10 mouse cellular contexts compared by ENCODE assay signal in genomic region chr11:97819102-97819501, GRCm38 (mm10). TPM values are rescaled to one million over a fixed set of nuclear protein-coding genes. Genes with fewer than 3 reads are reported as not detected.
A peak's percentile ranks its signal among the peaks of the same experiment; 100 is the strongest.
DNase-seq lines count a peak whose midpoint lies in the region; ATAC-seq and TF ChIP-seq lines count a peak whose summit lies in the region.
"Had no signal": no experiment of that assay in that cellular context is flagged by ENCODE, and none has a peak within 500 bp of the region (broad histone marks: within the 10 kb centered on the region; RNA-seq: fewer than 3 reads in every experiment).

No protein-coding gene starts in this region.

- H3K36me3 ChIP-seq in heart, embryonic 12.5 days, result peaks cover 56% of the 10 kb centered on the region
- H3K36me3 ChIP-seq in ES-Bruce4 (ENCODE audit: control insufficient read depth, insufficient read depth, low read length, poor library complexity, severe bottlenecking), result peaks cover 26% of the 10 kb centered on the region
- peaks cover 7% of the 10 kb centered on the region for H3K36me3 ChIP-seq in forebrain, embryonic 16.5 days (ENCODE audit: control insufficient read depth, insufficient read depth)
- H3K36me3 ChIP-seq in midbrain, embryonic 11.5 days (ENCODE audit: control insufficient read depth, insufficient read depth, low read length), result no peaks in the 10 kb centered on the region

- intact Hi-C loops in heart, postnatal 14 days (cut with DNase I), result no loop called here

- H3K27ac ChIP-seq in heart, embryonic 12.5 days (ENCODE audit: poor library complexity, severe bottlenecking), result peak overlapping the region; percentile 67
- H3K27ac ChIP-seq in ES-Bruce4 (ENCODE audit: insufficient read depth, low read length), result peak overlapping the region; percentile 53
- peak overlapping the region; percentile 73 for H3K27ac ChIP-seq in forebrain, embryonic 16.5 days (ENCODE audit: low read length)
- peak overlapping the region; percentile 80; the same call in 1 of the 2 replicates for H3K27ac ChIP-seq in midbrain, embryonic 11.5 days (ENCODE audit: low read depth, low read length)

- H3K4me3 ChIP-seq in heart, embryonic 12.5 days, result no peak overlapping the region
- H3K4me3 ChIP-seq in ES-Bruce4 (ENCODE audit: low read depth, low read length), result no peak overlapping the region
- H3K4me3 ChIP-seq in forebrain, embryonic 16.5 days (replicated peaks; ENCODE audit: low read length), result no peak overlapping the region
- no peak overlapping the region for H3K4me3 ChIP-seq in midbrain, embryonic 11.5 days (ENCODE audit: low read depth, low read length)

- DNase-seq in heart, postnatal 14 days, result no peak
- peak; percentile 75 for DNase-seq in midbrain, embryonic 11.5 days (ENCODE audit: low spot score, missing footprints)
- DNase-seq in urinary bladder, postnatal 25 days (ENCODE audit: low spot score), result no peak
- DNase-seq in cerebellum, postnatal 4 days (ENCODE audit: low spot score in 2 of 2), result no peak
- no peak for DNase-seq in retina, postnatal 1 day

- no peak for TF ChIP-seq POLR2A in ES-Bruce4 (IDR thresholded peaks at IDR 0.05; ENCODE audit: insufficient read depth, low read length)

- peaks cover 64% of the 10 kb centered on the region for H3K4me1 ChIP-seq in heart, embryonic 12.5 days (replicated peaks)
- H3K4me1 ChIP-seq in ES-Bruce4 (ENCODE audit: control insufficient read depth, insufficient read depth, low read length), result peaks cover 13% of the 10 kb centered on the region
- H3K4me1 ChIP-seq in forebrain, embryonic 16.5 days (replicated peaks; ENCODE audit: control insufficient read depth, insufficient read depth, low read length), result peaks cover 14% of the 10 kb centered on the region
- H3K4me1 ChIP-seq in midbrain, embryonic 11.5 days (ENCODE audit: control insufficient read depth, insufficient read depth, low read length), result peaks cover 41% of the 10 kb centered on the region

- peak overlapping the region; percentile 63; the same call in 1 of the 2 replicates for H3K9ac ChIP-seq in heart, embryonic 12.5 days
- H3K9ac ChIP-seq in ES-Bruce4 (ENCODE audit: low read depth, poor library complexity, severe bottlenecking), result peak overlapping the region; percentile 19
- H3K9ac ChIP-seq in forebrain, embryonic 16.5 days (replicated peaks; ENCODE audit: low read depth, low read length), result no peak overlapping the region
- H3K9ac ChIP-seq in midbrain, embryonic 11.5 days (ENCODE audit: low read length), result peak overlapping the region; percentile 58

- no peak for TF ChIP-seq CTCF in ES-Bruce4 (IDR thresholded peaks at IDR 0.05; ENCODE audit: low read depth, low read length)

- WGBS in heart, embryonic 12.5 days, result 39% methylated on average over 4 of the region's 4 CpGs
- 61% methylated on average over 4 of the region's 4 CpGs for WGBS in forebrain, embryonic 16.5 days
- WGBS in midbrain, embryonic 11.5 days, result 42% methylated on average over 4 of the region's 4 CpGs

- no peak for TF ChIP-seq EP300 in ES-Bruce4 (IDR thresholded peaks at IDR 0.05; ENCODE audit: insufficient read depth, low read depth, low read length)

- H3K27me3 ChIP-seq in heart, embryonic 12.5 days (replicated peaks), result no peaks in the 10 kb centered on the region
- H3K27me3 ChIP-seq in ES-Bruce4 (ENCODE audit: control insufficient read depth, insufficient read depth, low read length, poor library complexity, severe bottlenecking), result no peaks in the 10 kb centered on the region
- H3K27me3 ChIP-seq in forebrain, embryonic 16.5 days (replicated peaks; ENCODE audit: control insufficient read depth, insufficient read depth, low read length), result no peaks in the 10 kb centered on the region
- H3K27me3 ChIP-seq in midbrain, embryonic 11.5 days (ENCODE audit: control insufficient read depth, insufficient read depth, low read length), result no peaks in the 10 kb centered on the region

- no peaks in the 10 kb centered on the region for H3K9me3 ChIP-seq in heart, embryonic 12.5 days (replicated peaks)
- no peaks in the 10 kb centered on the region for H3K9me3 ChIP-seq in ES-Bruce4 (replicated peaks; ENCODE audit: control insufficient read depth, insufficient read depth, low read length, poor library complexity, severe bottlenecking)
- no peaks in the 10 kb centered on the region for H3K9me3 ChIP-seq in forebrain, embryonic 16.5 days (ENCODE audit: control insufficient read depth, low read length)
- no peaks in the 10 kb centered on the region for H3K9me3 ChIP-seq in midbrain, embryonic 11.5 days (ENCODE audit: control insufficient read depth, low read length)

- no peak for ATAC-seq in heart, embryonic 12.5 days (ENCODE audit: insufficient number of reproducible peaks, low FRiP score)
- no peak for ATAC-seq in forebrain, embryonic 16.5 days
- ATAC-seq in midbrain, embryonic 11.5 days (ENCODE audit: low FRiP score), result no peak

- H3K4me2 ChIP-seq in heart, embryonic 12.5 days, result no peak overlapping the region
- H3K4me2 ChIP-seq in forebrain, embryonic 16.5 days (ENCODE audit: low read length), result no peak overlapping the region
- no peak overlapping the region for H3K4me2 ChIP-seq in midbrain, embryonic 11.5 days
- H3K4me2 ChIP-seq: heart, embryonic 11.5 days had no signal

RNA-seq across cellular contexts. Expression of gene Lasp1, which starts 20.3 kb away (rescaled TPM):
- 46.9 and 49.5 TPM in 2 replicates for polyA plus RNA-seq in heart, embryonic 12.5 days (2016; fragmentation: Nextera tagmentation; extraction: Ambion mirVana)
- total RNA-seq in heart, postnatal 14 days (2021), result 10 to 100 TPM; 47.8 to 49.6 TPM
- 228 and 231 TPM in 2 replicates for polyA plus RNA-seq in ES-Bruce4 (2011; ENCODE audit: insufficient read depth, insufficient read length, low read depth, missing spikeins)
- 140 and 159 TPM in 2 replicates for polyA plus RNA-seq in forebrain, embryonic 16.5 days (2015; fragmentation: Nextera tagmentation; extraction: Ambion mirVana)
- 52.6 and 59.2 TPM in 2 replicates for polyA plus RNA-seq in midbrain, embryonic 11.5 days (2014; fragmentation: Nextera tagmentation; extraction: Ambion mirVana)

RNA-seq across cellular contexts. Expression of gene B230217C12Rik, which starts 21.5 kb away (rescaled TPM):
- 6.9 and 7.4 TPM in 2 replicates for polyA plus RNA-seq in heart, embryonic 12.5 days (2016; fragmentation: Nextera tagmentation; extraction: Ambion mirVana)
- total RNA-seq in heart, postnatal 14 days (2021), result 1 to 10 TPM in 1 of 2 experiments, under 1 TPM in 1; 0.95 to 1.1 TPM
- 2.8 and 3.4 TPM in 2 replicates for polyA plus RNA-seq in ES-Bruce4 (2011; ENCODE audit: insufficient read depth, insufficient read length, low read depth, missing spikeins)
- polyA plus RNA-seq in forebrain, embryonic 16.5 days (2015; fragmentation: Nextera tagmentation; extraction: Ambion mirVana), result 21.1 and 24.1 TPM in 2 replicates
- 14.7 and 17.3 TPM in 2 replicates for polyA plus RNA-seq in midbrain, embryonic 11.5 days (2014; fragmentation: Nextera tagmentation; extraction: Ambion mirVana)

RNA-seq across cellular contexts. Expression of gene Rpl23, which starts 36.9 kb away (rescaled TPM):
- 404 and 410 TPM in 2 replicates for polyA plus RNA-seq in heart, embryonic 12.5 days (2016; fragmentation: Nextera tagmentation; extraction: Ambion mirVana)
- total RNA-seq in heart, postnatal 14 days (2021), result 100 to 1,000 TPM; 503 to 533 TPM
- polyA plus RNA-seq in ES-Bruce4 (2011; ENCODE audit: insufficient read depth, insufficient read length, low read depth, missing spikeins), result 777 and 842 TPM in 2 replicates
- 298 and 306 TPM in 2 replicates for polyA plus RNA-seq in forebrain, embryonic 16.5 days (2015; fragmentation: Nextera tagmentation; extraction: Ambion mirVana)
- 441 and 443 TPM in 2 replicates for polyA plus RNA-seq in midbrain, embryonic 11.5 days (2014; fragmentation: Nextera tagmentation; extraction: Ambion mirVana)

RNA-seq across cellular contexts. Expression of gene 1700001P01Rik, which starts 43.4 kb away (rescaled TPM):
- polyA plus RNA-seq in heart, embryonic 12.5 days (2016; fragmentation: Nextera tagmentation; extraction: Ambion mirVana), result not detected in 2 replicates
- total RNA-seq in heart, postnatal 14 days (2021), result under 1 TPM in 1 of 2 experiments, not detected in 1; 0.65 TPM
- 0.99 TPM in 1 of 2 replicates, not detected in the other for polyA plus RNA-seq in ES-Bruce4 (2011; ENCODE audit: insufficient read depth, insufficient read length, low read depth, missing spikeins)
- polyA plus RNA-seq in forebrain, embryonic 16.5 days (2015; fragmentation: Nextera tagmentation; extraction: Ambion mirVana), result 0.57 and 0.85 TPM in 2 replicates
- 0.47 and 0.78 TPM in 2 replicates for polyA plus RNA-seq in midbrain, embryonic 11.5 days (2014; fragmentation: Nextera tagmentation; extraction: Ambion mirVana)
- total RNA-seq: common myeloid progenitor, adult 5-6 weeks had no signal
- polyA plus RNA-seq: heart, embryonic 11.5 days had no signal

RNA-seq across cellular contexts. Expression of gene Cwc25, which starts 52.7 kb away (rescaled TPM):
- polyA plus RNA-seq in heart, embryonic 12.5 days (2016; fragmentation: Nextera tagmentation; extraction: Ambion mirVana), result 10.9 and 11.4 TPM in 2 replicates
- 10 to 100 TPM in 1 of 2 experiments, 1 to 10 TPM in 1; 8.9 to 10.6 TPM for total RNA-seq in heart, postnatal 14 days (2021)
- polyA plus RNA-seq in ES-Bruce4 (2011; ENCODE audit: insufficient read depth, insufficient read length, low read depth, missing spikeins), result 14.5 and 16.9 TPM in 2 replicates
- 17.1 and 19.5 TPM in 2 replicates for polyA plus RNA-seq in forebrain, embryonic 16.5 days (2015; fragmentation: Nextera tagmentation; extraction: Ambion mirVana)
- polyA plus RNA-seq in midbrain, embryonic 11.5 days (2014; fragmentation: Nextera tagmentation; extraction: Ambion mirVana), result 12.6 and 15.0 TPM in 2 replicates
